Mouse (Mus musculus): ENCODE results near the gene Mdk. TPM values are rescaled to one million over a fixed set of nuclear protein-coding genes. Genes with fewer than 3 reads are reported as not detected.

Gene Mdk
- polyA plus RNA-seq, 1 experiment from 2014 or later, result 1,694 TPM

- WGBS, result 34% methylated on average over 34 of the region's 34 CpGs
- H3K4me3 ChIP-seq, result peak overlapping the region; percentile 36
- H3K27me3 ChIP-seq (ENCODE audit: insufficient read depth, poor library complexity, severe bottlenecking), result peaks cover 33% of the 10 kb centered on the region
- H3K4me1 ChIP-seq, result peaks cover 64% of the 10 kb centered on the region
- no peaks in the 10 kb centered on the region for H3K9me3 ChIP-seq
- peak; percentile 93 for DNase-seq (ENCODE audit: low spot score)
- H3K36me3 ChIP-seq, result peaks cover 7% of the 10 kb centered on the region; the same call in 1 of the 2 replicates
- H3K27ac ChIP-seq, result peak overlapping the region; percentile 7; the same call in 1 of the 2 replicates
Measured at GRCm38 (mm10) chr2:91927826-91928533, 4.1 kb downstream of the Mdk start.

GRCm38 (mm10) chr2:91926949-91927348 is 5.1 kb downstream of the Mdk start, which contains the start of gene Chrm4:
Gene Chrm4 (plus strand): TSS chr2:91927249.
- Histone ChIP-seq H3K27ac (peak within 1 kb of the TSS; percentile 7; the same call in 1 of the 2 replicates), H3K9me3 (no peaks in the 10 kb centered on the region), H3K4me1 (peaks cover 65% of the 10 kb centered on the region), H3K36me3 (0 out of 2 replicates have a peak, but pooled peaks cover 6% of the 10 kb centered on the region), H3K27me3 (ENCODE audit: insufficient read depth, poor library complexity, severe bottlenecking) (peaks cover 43% of the 10 kb centered on the region), H3K4me3 (peak within 1 kb of the TSS; percentile 36)
- WGBS, result 84% methylated on average over 3 of the region's 3 CpGs
- DNase-seq (ENCODE audit: low spot score), result no peak

GRCm38 (mm10) chr2:91925442-91925841 is 6.7 kb downstream of the Mdk start:
- Histone ChIP-seq H3K27ac (no peak overlapping the region), H3K27me3 (ENCODE audit: insufficient read depth, poor library complexity, severe bottlenecking) (peaks cover 58% of the 10 kb centered on the region), H3K4me1 (peaks cover 59% of the 10 kb centered on the region), H3K9me3 (no peaks in the 10 kb centered on the region), H3K36me3 (0 out of 2 replicates have a peak, but pooled peaks cover 6% of the 10 kb centered on the region), H3K4me3 (no peak overlapping the region)
- DNase-seq (ENCODE audit: low spot score), result peak; percentile 72
- WGBS, result 85% methylated on average over 15 of the region's 15 CpGs

- Histone ChIP-seq H3K9me3 (no peaks in the 10 kb centered on the region), H3K27ac (no peak overlapping the region), H3K36me3 (0 out of 2 replicates have a peak, but pooled peaks cover 3% of the 10 kb centered on the region), H3K4me3 (no peak overlapping the region), H3K4me1 (peaks cover 54% of the 10 kb centered on the region), H3K27me3 (ENCODE audit: insufficient read depth, poor library complexity, severe bottlenecking) (peaks cover 62% of the 10 kb centered on the region)
- no peak for DNase-seq (ENCODE audit: low spot score)
- 40% methylated on average over 1 of the region's 1 CpGs for WGBS
Measured at GRCm38 (mm10) chr2:91924726-91925125, 7.4 kb downstream of the Mdk start.

GRCm38 (mm10) chr2:91923415-91924337 is 8.4 kb downstream of the Mdk start:
- Histone ChIP-seq H3K9me3 (no peaks in the 10 kb centered on the region), H3K36me3 (peaks cover 6% of the 10 kb centered on the region), H3K4me3 (peak overlapping the region; percentile 70), H3K4me1 (peaks cover 44% of the 10 kb centered on the region), H3K27ac (no peak overlapping the region), H3K27me3 (ENCODE audit: insufficient read depth, poor library complexity, severe bottlenecking) (peaks cover 62% of the 10 kb centered on the region)
- DNase-seq (ENCODE audit: low spot score), result peak; percentile 90
- 6% methylated on average over 54 of the region's 54 CpGs for WGBS

- Histone ChIP-seq H3K27ac (no peak overlapping the region), H3K4me3 (peak overlapping the region; percentile 70), H3K36me3 (peaks cover 13% of the 10 kb centered on the region), H3K4me1 (peaks cover 35% of the 10 kb centered on the region), H3K9me3 (no peaks in the 10 kb centered on the region), H3K27me3 (ENCODE audit: insufficient read depth, poor library complexity, severe bottlenecking) (peaks cover 62% of the 10 kb centered on the region)
- WGBS, result 3% methylated on average over 37 of the region's 37 CpGs
- no peak for DNase-seq (ENCODE audit: low spot score)
Measured at GRCm38 (mm10) chr2:91922586-91923414, 9.3 kb downstream of the Mdk start.

- 1% methylated on average over 64 of the region's 64 CpGs for WGBS
- Histone ChIP-seq H3K36me3 (peaks cover 21% of the 10 kb centered on the region), H3K27me3 (ENCODE audit: insufficient read depth, poor library complexity, severe bottlenecking) (peaks cover 59% of the 10 kb centered on the region), H3K4me3 (peak overlapping the region; percentile 70), H3K4me1 (peaks cover 29% of the 10 kb centered on the region), H3K9me3 (no peaks in the 10 kb centered on the region), H3K27ac (peak overlapping the region; percentile 24; the same call in 1 of the 2 replicates)
- DNase-seq (ENCODE audit: low spot score), result peak; percentile 90
Measured at GRCm38 (mm10) chr2:91921790-91922570, 10.1 kb downstream of the Mdk start.

GRCm38 (mm10) chr2:91921181-91921789 is 10.8 kb downstream of the Mdk start:
- 4% methylated on average over 31 of the region's 31 CpGs for WGBS
- Histone ChIP-seq H3K4me1 (peaks cover 31% of the 10 kb centered on the region), H3K27ac (no peak overlapping the region), H3K36me3 (peaks cover 28% of the 10 kb centered on the region), H3K9me3 (no peaks in the 10 kb centered on the region), H3K27me3 (ENCODE audit: insufficient read depth, poor library complexity, severe bottlenecking) (peaks cover 53% of the 10 kb centered on the region), H3K4me3 (peak overlapping the region; percentile 70)
- DNase-seq (ENCODE audit: low spot score), result no peak

- WGBS, result 60% methylated on average over 4 of the region's 4 CpGs
- no peak overlapping the region for H3K4me3 ChIP-seq
- peaks cover 38% of the 10 kb centered on the region for H3K36me3 ChIP-seq
- H3K9me3 ChIP-seq, result no peaks in the 10 kb centered on the region
- peaks cover 49% of the 10 kb centered on the region for H3K27me3 ChIP-seq (ENCODE audit: insufficient read depth, poor library complexity, severe bottlenecking)
- DNase-seq (ENCODE audit: low spot score), result no peak
- no peak overlapping the region for H3K27ac ChIP-seq
- peaks cover 31% of the 10 kb centered on the region for H3K4me1 ChIP-seq
Measured at GRCm38 (mm10) chr2:91920130-91920529, 12.0 kb downstream of the Mdk start.

GRCm38 (mm10) chr2:91917096-91917495 is 15.0 kb downstream of the Mdk start:
- WGBS, result 85% methylated on average over 7 of the region's 7 CpGs
- Histone ChIP-seq H3K36me3 (peaks cover 65% of the 10 kb centered on the region), H3K4me3 (no peak overlapping the region), H3K4me1 (peaks cover 17% of the 10 kb centered on the region), H3K27ac (no peak overlapping the region), H3K9me3 (no peaks in the 10 kb centered on the region), H3K27me3 (ENCODE audit: insufficient read depth, poor library complexity, severe bottlenecking) (peaks cover 20% of the 10 kb centered on the region)
- DNase-seq (ENCODE audit: low spot score), result no peak

GRCm38 (mm10) chr2:91916346-91916977 is 15.6 kb downstream of the Mdk start:
- Histone ChIP-seq H3K9me3 (no peaks in the 10 kb centered on the region), H3K27me3 (ENCODE audit: insufficient read depth, poor library complexity, severe bottlenecking) (peaks cover 14% of the 10 kb centered on the region), H3K4me1 (peaks cover 11% of the 10 kb centered on the region), H3K4me3 (no peak overlapping the region), H3K36me3 (peaks cover 71% of the 10 kb centered on the region), H3K27ac (no peak overlapping the region)
- 66% methylated on average over 7 of the region's 7 CpGs for WGBS
- no peak for DNase-seq (ENCODE audit: low spot score)

Data from heart, embryonic 10.5 days (tissue).